Mouse (Mus musculus): ENCODE measurements around the gene Laptm4a.

Laptm4a gene

GRCm38 (mm10) chr12:8912860-8913685, 8.4 kb upstream of the Laptm4a start:
- DNase-seq (ENCODE audit: low spot score): peak; percentile 62

GRCm38 (mm10) chr12:8913701-8914340, 7.6 kb upstream of the Laptm4a start:
- DNase-seq (ENCODE audit: low spot score): no peak

GRCm38 (mm10) chr12:8916378-8916777, 5.1 kb upstream of the Laptm4a start:
- no peak for DNase-seq (ENCODE audit: low spot score)

- no peak for DNase-seq (ENCODE audit: low spot score)
These were observed 2.2 kb upstream of the Laptm4a start for GRCm38 (mm10) chr12:8919231-8919630.

- no peak for DNase-seq (ENCODE audit: low spot score)
These were observed 469 bp upstream of the Laptm4a start for GRCm38 (mm10) chr12:8920996-8921393.

GRCm38 (mm10) chr12:8922369-8923124, 1.1 kb downstream of the Laptm4a start:
- peak; percentile 27 for DNase-seq (ENCODE audit: low spot score)

- DNase-seq (ENCODE audit: low spot score): peak; percentile 9
These were observed 1.6 kb downstream of the Laptm4a start for GRCm38 (mm10) chr12:8923125-8923410.

GRCm38 (mm10) chr12:8923603-8924002, 2.1 kb downstream of the Laptm4a start:
- DNase-seq (ENCODE audit: low spot score): peak; percentile 13

- DNase-seq (ENCODE audit: low spot score): no peak
These were observed 6.2 kb downstream of the Laptm4a start for GRCm38 (mm10) chr12:8927652-8928051.

GRCm38 (mm10) chr12:8928766-8929165, 7.3 kb downstream of the Laptm4a start:
- no peak for DNase-seq (ENCODE audit: low spot score)

- no peak for DNase-seq (ENCODE audit: low spot score)
These were observed 9.6 kb downstream of the Laptm4a start for GRCm38 (mm10) chr12:8931083-8931482.

- DNase-seq (ENCODE audit: low spot score): no peak
These were observed 13.9 kb downstream of the Laptm4a start for GRCm38 (mm10) chr12:8935349-8935748.

GRCm38 (mm10) chr12:8936210-8936609, 14.7 kb downstream of the Laptm4a start:
- peak; percentile 28 for DNase-seq (ENCODE audit: low spot score)

- no peak for DNase-seq (ENCODE audit: low spot score)
These were observed 18.0 kb downstream of the Laptm4a start for GRCm38 (mm10) chr12:8939490-8939889.

GRCm38 (mm10) chr12:8940011-8941005, 18.8 kb downstream of the Laptm4a start:
- DNase-seq (ENCODE audit: low spot score): no peak

GRCm38 (mm10) chr12:8941131-8941615, 19.7 kb downstream of the Laptm4a start:
- no peak for DNase-seq (ENCODE audit: low spot score)

- no peak for DNase-seq (ENCODE audit: low spot score)
These were observed 20.4 kb downstream of the Laptm4a start for GRCm38 (mm10) chr12:8941699-8942392.

GRCm38 (mm10) chr12:8947163-8947562, 25.7 kb downstream of the Laptm4a start:
- no peak for DNase-seq (ENCODE audit: low spot score)

- DNase-seq (ENCODE audit: low spot score): peak; percentile 78
These were observed 26.4 kb downstream of the Laptm4a start, which contains the start of gene Matn3 for GRCm38 (mm10) chr12:8947714-8948464. Gene Matn3, plus strand, starts transcription at chr12:8947929.

GRCm38 (mm10) chr12:8953136-8953535, 31.7 kb downstream of the Laptm4a start:
- no peak for DNase-seq (ENCODE audit: low spot score)
